Mouse (Mus musculus) intestine, embryonic 16.5 days (tissue): ENCODE results near the gene Slc25a26. TPM values are rescaled to one million over a fixed set of nuclear protein-coding genes. Genes with fewer than 3 reads are reported as not detected.

ENCODE experiments used
- ATAC-seq: fragments of 200-750 bp; cut with Nextera tagmentation; 2 replicates; pipeline ENCODE4 v1.8.0; 2017; ENCODE audit warnings: moderate TSS enrichment, moderate library complexity
- H3K27ac ChIP-seq: fragments of 300-500 bp; sonication (generic); 2 replicates; pipeline ENCODE4 v1.5.1; 2014; ENCODE audit warnings: mild to moderate bottlenecking, low read length
- H3K27me3 ChIP-seq: fragments of 300-500 bp; sonication (generic); replicated peaks from 2 replicates; pipeline ENCODE4 v1.6.1; 2014; ENCODE audit warnings: low read length, control low read depth, mixed read lengths; ENCODE audit not compliant: control insufficient read depth, insufficient read depth
- H3K36me3 ChIP-seq: fragments of 300-500 bp; sonication (generic); 2 replicates; pipeline ENCODE4 v1.6.1; 2014; ENCODE audit warnings: low read length, control low read depth; ENCODE audit not compliant: control insufficient read depth, insufficient read depth
- H3K4me1 ChIP-seq: fragments of 300-500 bp; sonication (generic); 2 replicates; pipeline ENCODE4 v1.6.1; 2014; ENCODE audit warnings: low read length, control low read depth, mixed read lengths; ENCODE audit not compliant: control insufficient read depth, insufficient read depth
- H3K4me2 ChIP-seq: fragments of 300-500 bp; sonication (generic); 2 replicates; pipeline ENCODE4 v1.6.1; 2014; ENCODE audit warnings: low read depth, low read length, control low read depth
- H3K4me3 ChIP-seq: fragments of 300-500 bp; sonication (generic); 2 replicates; pipeline ENCODE4 v1.5.1; 2014; ENCODE audit warnings: mild to moderate bottlenecking, low read length
- H3K9ac ChIP-seq: fragments of 300-500 bp; sonication (generic); 2 replicates; pipeline ENCODE4 v1.6.1; 2014; ENCODE audit warnings: low read depth, low read length
- H3K9me3 ChIP-seq: fragments of 300-500 bp; sonication (generic); 2 replicates; pipeline ENCODE4 v1.6.1; 2016; ENCODE audit warnings: low read length, control low read depth; ENCODE audit not compliant: control insufficient read depth
- WGBS: fragments of 180-500 bp; shearing (Covaris S2); extraction: QIAGEN DNeasy Blood & Tissue Kit; methylation state at CpG from one replicate; pipeline ENCODE4 v1.1.7; 2014; 5-methylcytosine and 5-hydroxymethylcytosine counted together
- polyA plus RNA-seq: library from polyadenylated mRNA; unstranded; fragments of >200 nt; fragmentation: Nextera tagmentation; extraction: Ambion mirVana; gene quantifications from 2 replicates; pipeline ENCODE4 v1.2.1, GENCODE M21; 2015

Gene Slc25a26
- polyA plus RNA-seq, 1 experiment from 2014 or later, result 9.2 TPM

GRCm38 (mm10) chr6:94565766-94566165, 65.6 kb downstream of the Slc25a26 start:
- H3K4me3 ChIP-seq, result no peak overlapping the region
- H3K27me3 ChIP-seq, result no peaks in the 10 kb centered on the region
- no peak for ATAC-seq
- 86% methylated on average over 2 of the region's 2 CpGs for WGBS
- no peaks in the 10 kb centered on the region for H3K4me1 ChIP-seq
- H3K36me3 ChIP-seq, result no peaks in the 10 kb centered on the region
- no peak overlapping the region for H3K4me2 ChIP-seq
- H3K27ac ChIP-seq, result no peak overlapping the region
- no peaks in the 10 kb centered on the region for H3K9me3 ChIP-seq
- H3K9ac ChIP-seq, result no peak overlapping the region

- Histone ChIP-seq H3K4me3 (no peak overlapping the region), H3K36me3 (no peaks in the 10 kb centered on the region), H3K27me3 (no peaks in the 10 kb centered on the region), H3K27ac (no peak overlapping the region), H3K9ac (no peak overlapping the region), H3K4me2 (no peak overlapping the region), H3K9me3 (no peaks in the 10 kb centered on the region), H3K4me1 (no peaks in the 10 kb centered on the region)
- no peak for ATAC-seq
- 90% methylated on average over 2 of the region's 2 CpGs for WGBS
Observed at GRCm38 (mm10) chr6:94568040-94568439, 67.9 kb downstream of the Slc25a26 start.

GRCm38 (mm10) chr6:94575526-94576166, 75.5 kb downstream of the Slc25a26 start:
- Histone ChIP-seq H3K4me3 (no peak overlapping the region), H3K4me1 (no peaks in the 10 kb centered on the region), H3K9me3 (no peaks in the 10 kb centered on the region), H3K9ac (no peak overlapping the region), H3K27me3 (no peaks in the 10 kb centered on the region), H3K27ac (no peak overlapping the region), H3K4me2 (no peak overlapping the region), H3K36me3 (no peaks in the 10 kb centered on the region)
- ATAC-seq, result no peak
- 55% methylated on average over 9 of the region's 9 CpGs for WGBS

GRCm38 (mm10) chr6:94577991-94578390, 77.9 kb downstream of the Slc25a26 start:
- Histone ChIP-seq H3K27ac (no peak overlapping the region), H3K9me3 (no peaks in the 10 kb centered on the region), H3K4me2 (no peak overlapping the region), H3K27me3 (no peaks in the 10 kb centered on the region), H3K36me3 (no peaks in the 10 kb centered on the region), H3K4me1 (no peaks in the 10 kb centered on the region), H3K9ac (no peak overlapping the region), H3K4me3 (no peak overlapping the region)
- no peak for ATAC-seq
- WGBS, result 72% methylated on average over 8 of the region's 8 CpGs

GRCm38 (mm10) chr6:94582055-94582454, 81.9 kb downstream of the Slc25a26 start:
- no peaks in the 10 kb centered on the region for H3K27me3 ChIP-seq
- ATAC-seq, result no peak
- H3K27ac ChIP-seq, result no peak overlapping the region
- no peak overlapping the region for H3K4me3 ChIP-seq
- no peak overlapping the region for H3K9ac ChIP-seq
- H3K36me3 ChIP-seq, result no peaks in the 10 kb centered on the region
- H3K9me3 ChIP-seq, result no peaks in the 10 kb centered on the region
- no peak overlapping the region for H3K4me2 ChIP-seq
- 77% methylated on average over 9 of the region's 9 CpGs for WGBS
- H3K4me1 ChIP-seq, result no peaks in the 10 kb centered on the region

GRCm38 (mm10) chr6:94584147-94584695, 84.1 kb downstream of the Slc25a26 start:
- H3K4me1 ChIP-seq, result no peaks in the 10 kb centered on the region
- ATAC-seq, result no peak
- H3K4me3 ChIP-seq, result no peak overlapping the region
- H3K27me3 ChIP-seq, result no peaks in the 10 kb centered on the region
- H3K9me3 ChIP-seq, result no peaks in the 10 kb centered on the region
- H3K27ac ChIP-seq, result no peak overlapping the region
- H3K9ac ChIP-seq, result no peak overlapping the region
- no peak overlapping the region for H3K4me2 ChIP-seq
- 93% methylated on average over 9 of the region's 9 CpGs for WGBS
- H3K36me3 ChIP-seq, result no peaks in the 10 kb centered on the region

GRCm38 (mm10) chr6:94584976-94585375, 84.8 kb downstream of the Slc25a26 start:
- H3K4me3 ChIP-seq, result no peak overlapping the region
- ATAC-seq, result no peak
- no peak overlapping the region for H3K9ac ChIP-seq
- H3K4me1 ChIP-seq, result no peaks in the 10 kb centered on the region
- WGBS, result 86% methylated on average over 4 of the region's 4 CpGs
- H3K27ac ChIP-seq, result no peak overlapping the region
- no peaks in the 10 kb centered on the region for H3K36me3 ChIP-seq
- no peaks in the 10 kb centered on the region for H3K27me3 ChIP-seq
- no peaks in the 10 kb centered on the region for H3K9me3 ChIP-seq
- no peak overlapping the region for H3K4me2 ChIP-seq

- WGBS, result 80% methylated on average over 4 of the region's 4 CpGs
Observed at GRCm38 (mm10) chr6:94588365-94588764, 88.2 kb downstream of the Slc25a26 start.

GRCm38 (mm10) chr6:94592243-94592642, 92.1 kb downstream of the Slc25a26 start:
- Histone ChIP-seq H3K27ac (no peak overlapping the region), H3K4me1 (peaks cover 16% of the 10 kb centered on the region; the same call in 1 of the 2 replicates), H3K9ac (no peak overlapping the region), H3K4me3 (no peak overlapping the region), H3K36me3 (no peaks in the 10 kb centered on the region), H3K4me2 (no peak overlapping the region), H3K27me3 (no peaks in the 10 kb centered on the region), H3K9me3 (no peaks in the 10 kb centered on the region)
- ATAC-seq, result peak; percentile 74; the same call in 1 of the 2 replicates
- WGBS, result 20% methylated on average over 8 of the region's 8 CpGs

More at GRCm38 (mm10) chr6:94588365-94588764, 88.2 kb downstream of the Slc25a26 start:
- Histone ChIP-seq H3K9me3 (no peaks in the 10 kb centered on the region), H3K27ac (no peak overlapping the region), H3K4me2 (no peak overlapping the region), H3K4me3 (no peak overlapping the region), H3K9ac (no peak overlapping the region), H3K36me3 (no peaks in the 10 kb centered on the region), H3K27me3 (no peaks in the 10 kb centered on the region), H3K4me1 (peaks cover 13% of the 10 kb centered on the region; the same call in 1 of the 2 replicates)
- no peak for ATAC-seq
